Mouse (Mus musculus) midbrain, embryonic 10.5 days (tissue): ENCODE measurements around the gene Tubgcp6. TPM values are rescaled to one million over a fixed set of nuclear protein-coding genes. Genes with fewer than 3 reads are reported as not detected.

ENCODE experiments used
- DNase-seq: peaks from one replicate; pipeline ENCODE4 v3.0.0-alpha.2; 2017; ENCODE audit warnings: low spot score
- H3K27ac ChIP-seq: fragments of 300-500 bp; sonication (generic); replicated peaks from 2 replicates; pipeline ENCODE4 v1.5.1; 2016; ENCODE audit warnings: mild to moderate bottlenecking
- H3K27me3 ChIP-seq: fragments of 300-500 bp; sonication (generic); 2 replicates; pipeline ENCODE4 v1.6.1; 2016; ENCODE audit warnings: low read depth, mild to moderate bottlenecking; ENCODE audit not compliant: poor library complexity, severe bottlenecking
- H3K36me3 ChIP-seq: fragments of 300-500 bp; sonication (generic); 2 replicates; pipeline ENCODE4 v1.6.1; 2016; ENCODE audit warnings: mild to moderate bottlenecking, moderate library complexity
- H3K4me1 ChIP-seq: fragments of 300-500 bp; sonication (generic); 2 replicates; pipeline ENCODE4 v1.6.1; 2016
- H3K4me3 ChIP-seq: fragments of 300-500 bp; sonication (generic); 2 replicates; pipeline ENCODE4 v1.5.1; 2016; ENCODE audit warnings: mild to moderate bottlenecking, moderate library complexity
- H3K9me3 ChIP-seq: fragments of 300-500 bp; sonication (generic); replicated peaks from 2 replicates; pipeline ENCODE4 v1.6.1; 2016; ENCODE audit warnings: mild to moderate bottlenecking
- WGBS: fragments of 180-500 bp; shearing (Covaris S2); methylation state at CpG from one replicate; pipeline ENCODE4 v1.1.7; 2016; 5-methylcytosine and 5-hydroxymethylcytosine counted together
- polyA plus RNA-seq: library from polyadenylated mRNA; unstranded; fragments of >200 nt; fragmentation: Nextera tagmentation; extraction: Ambion mirVana; gene quantifications from 2 replicates; pipeline ENCODE4 v1.2.1, GENCODE M21; 2016

Tubgcp6 gene
- polyA plus RNA-seq, 1 experiment from 2014 or later: 24.7 TPM

DNA sequence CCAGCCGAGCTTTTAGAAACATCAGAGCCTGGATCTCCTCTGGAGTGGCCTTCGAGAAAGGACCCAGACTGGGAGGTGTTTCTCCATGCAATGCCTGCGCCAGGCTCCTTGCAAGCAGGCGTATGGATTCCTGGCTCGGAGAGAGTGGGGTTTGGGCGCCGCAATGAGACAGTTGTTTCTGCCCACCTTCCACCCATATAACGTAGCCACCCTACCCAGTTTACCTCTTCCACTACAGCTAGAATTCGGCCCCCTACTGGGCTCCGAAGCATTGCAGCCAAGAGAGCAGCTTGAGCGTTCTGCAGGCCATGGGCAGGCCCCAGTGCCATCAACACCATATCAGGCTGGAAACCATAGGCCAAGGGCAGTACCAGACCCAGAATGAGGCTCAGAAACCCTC lies 683 bp upstream of the Tubgcp6 start:
- H3K27me3 ChIP-seq: no peaks in the 10 kb centered on the region
- 38% methylated on average over 11 of the region's 11 CpGs for WGBS
- peaks cover 59% of the 10 kb centered on the region for H3K4me1 ChIP-seq

DNA sequence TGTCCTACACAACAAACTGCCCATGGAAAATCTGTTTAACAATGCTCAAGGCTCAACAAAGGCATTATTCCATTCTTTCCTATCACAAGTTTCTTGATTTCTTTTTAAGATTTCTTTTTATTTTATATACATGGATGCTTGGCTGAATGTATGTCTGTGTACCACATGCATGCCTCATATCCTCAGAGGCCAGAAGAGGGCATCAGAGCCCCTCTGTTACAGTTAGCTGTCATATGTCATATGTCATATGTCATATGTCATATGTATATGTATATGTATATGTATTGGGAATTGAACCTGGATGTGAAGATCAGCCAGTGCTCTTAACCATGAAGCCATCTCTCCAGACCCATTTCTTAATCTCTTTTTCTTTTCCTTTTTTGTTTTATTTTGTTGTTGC lies 4.9 kb downstream of the Tubgcp6 start:
- Histone ChIP-seq H3K9me3 (no peaks in the 10 kb centered on the region), H3K4me1 (peaks cover 33% of the 10 kb centered on the region), H3K4me3 (no peak overlapping the region), H3K27ac (no peak overlapping the region), H3K27me3 (no peaks in the 10 kb centered on the region), H3K36me3 (peaks cover 79% of the 10 kb centered on the region)
- DNase-seq: no peak

More for the DNA sequence above, 683 bp upstream of the Tubgcp6 start:
- peak; percentile 35 for DNase-seq
- Histone ChIP-seq H3K9me3 (no peaks in the 10 kb centered on the region), H3K4me3 (peak overlapping the region; percentile 94), H3K27ac (peak overlapping the region; percentile 87), H3K36me3 (peaks cover 40% of the 10 kb centered on the region)

DNA sequence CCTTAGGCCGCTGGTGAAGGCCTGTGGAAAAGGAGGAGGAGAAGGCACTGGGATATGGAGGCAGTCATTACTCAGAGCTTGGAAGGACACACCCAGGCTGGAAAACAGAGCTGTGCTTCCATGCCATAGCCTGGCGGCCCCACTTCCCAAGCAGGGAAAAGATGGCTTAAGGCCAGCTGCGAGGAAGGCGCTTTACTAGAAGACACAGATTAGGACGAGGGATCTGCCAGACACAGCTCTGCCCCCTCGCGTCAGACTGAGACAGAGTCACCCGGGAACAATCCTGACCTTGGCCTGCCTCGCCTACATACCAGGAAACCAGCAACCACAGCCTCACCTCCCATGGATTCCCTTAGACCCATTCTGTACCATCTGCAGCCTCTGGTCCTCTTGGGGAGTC lies 12.8 kb downstream of the Tubgcp6 start:
- no peak overlapping the region for H3K27ac ChIP-seq
- H3K36me3 ChIP-seq: peaks cover 99% of the 10 kb centered on the region
- no peak overlapping the region for H3K4me3 ChIP-seq
- DNase-seq: no peak
- 89% methylated on average over 9 of the region's 9 CpGs for WGBS
- H3K27me3 ChIP-seq: no peaks in the 10 kb centered on the region
- no peaks in the 10 kb centered on the region for H3K4me1 ChIP-seq
- no peaks in the 10 kb centered on the region for H3K9me3 ChIP-seq

DNA sequence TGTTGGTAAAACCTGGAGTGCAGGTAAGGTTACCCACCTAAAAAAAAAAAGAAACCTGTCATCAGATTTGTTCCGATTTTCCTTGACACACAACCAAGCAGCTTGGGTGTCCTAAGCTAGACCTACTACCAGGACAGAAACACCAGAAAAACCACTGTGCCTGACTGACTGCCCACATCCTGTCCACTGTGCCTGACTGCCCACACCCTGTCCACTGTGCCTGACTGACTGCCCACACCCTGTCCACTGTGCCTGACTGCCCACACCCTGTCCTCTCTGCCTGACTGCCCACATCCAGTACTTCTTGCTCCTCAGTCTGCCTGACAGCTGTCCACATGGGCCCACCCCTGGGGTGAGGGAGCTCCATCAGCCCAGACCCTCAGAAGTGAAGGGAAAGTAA lies 15.9 kb downstream of the Tubgcp6 start:
- 93% methylated on average over 1 of the region's 1 CpGs for WGBS
- H3K9me3 ChIP-seq: no peaks in the 10 kb centered on the region
- no peak overlapping the region for H3K27ac ChIP-seq
- no peaks in the 10 kb centered on the region for H3K27me3 ChIP-seq
- H3K36me3 ChIP-seq: peaks cover 100% of the 10 kb centered on the region
- DNase-seq: no peak
- H3K4me1 ChIP-seq: peaks cover 9% of the 10 kb centered on the region
- no peak overlapping the region for H3K4me3 ChIP-seq

DNA sequence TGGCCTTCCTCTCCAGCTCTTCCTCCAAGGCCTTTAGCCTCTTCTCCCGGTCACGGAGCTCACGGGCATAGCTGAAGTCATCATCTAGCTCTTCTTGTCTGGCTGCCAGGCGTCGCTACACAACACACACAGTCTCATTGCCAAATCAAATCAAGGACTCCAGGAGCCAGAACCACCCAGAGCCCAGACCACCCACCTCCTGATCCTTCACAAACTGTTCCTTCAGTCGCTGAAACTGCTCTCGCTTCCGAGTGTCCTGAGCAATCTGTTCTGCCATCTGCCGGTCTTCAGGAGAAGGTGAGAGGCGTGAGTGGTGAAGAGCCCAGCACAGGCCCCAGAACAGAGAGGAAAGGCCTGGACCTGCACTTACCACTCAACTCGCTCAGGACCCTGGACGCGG lies 16.8 kb downstream of the Tubgcp6 start:
- DNase-seq: no peak
- H3K9me3 ChIP-seq: no peaks in the 10 kb centered on the region

DNA sequence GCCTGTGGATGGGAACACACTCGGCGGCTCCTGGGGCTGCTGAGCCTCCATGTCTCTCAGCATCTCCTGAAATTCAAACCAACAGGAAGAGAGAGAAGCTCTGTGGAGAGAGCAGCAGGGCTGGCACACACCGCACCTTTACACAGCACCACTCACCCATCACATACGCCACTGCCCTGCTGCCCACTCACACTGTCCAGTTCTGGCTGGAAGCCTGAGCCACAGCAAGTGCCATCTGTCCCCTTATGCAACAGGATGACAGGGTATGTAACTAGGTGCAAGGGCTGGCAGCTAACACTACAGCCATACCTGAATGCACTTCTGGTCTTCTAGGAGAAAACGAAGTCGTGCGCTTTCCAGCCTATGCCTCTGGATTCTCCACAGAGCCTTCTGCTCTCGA lies 18.5 kb downstream of the Tubgcp6 start:
- no peaks in the 10 kb centered on the region for H3K9me3 ChIP-seq
- H3K27ac ChIP-seq: no peak overlapping the region
- WGBS: 97% methylated on average over 8 of the region's 8 CpGs
- H3K4me1 ChIP-seq: peaks cover 11% of the 10 kb centered on the region
- no peaks in the 10 kb centered on the region for H3K27me3 ChIP-seq
- no peak for DNase-seq
- H3K4me3 ChIP-seq: no peak overlapping the region
- peaks cover 100% of the 10 kb centered on the region for H3K36me3 ChIP-seq

More for the DNA sequence above, 16.8 kb downstream of the Tubgcp6 start:
- Histone ChIP-seq H3K4me3 (no peak overlapping the region), H3K4me1 (peaks cover 11% of the 10 kb centered on the region), H3K27ac (no peak overlapping the region), H3K27me3 (no peaks in the 10 kb centered on the region), H3K36me3 (peaks cover 100% of the 10 kb centered on the region)
- WGBS: 91% methylated on average over 13 of the region's 13 CpGs

DNA sequence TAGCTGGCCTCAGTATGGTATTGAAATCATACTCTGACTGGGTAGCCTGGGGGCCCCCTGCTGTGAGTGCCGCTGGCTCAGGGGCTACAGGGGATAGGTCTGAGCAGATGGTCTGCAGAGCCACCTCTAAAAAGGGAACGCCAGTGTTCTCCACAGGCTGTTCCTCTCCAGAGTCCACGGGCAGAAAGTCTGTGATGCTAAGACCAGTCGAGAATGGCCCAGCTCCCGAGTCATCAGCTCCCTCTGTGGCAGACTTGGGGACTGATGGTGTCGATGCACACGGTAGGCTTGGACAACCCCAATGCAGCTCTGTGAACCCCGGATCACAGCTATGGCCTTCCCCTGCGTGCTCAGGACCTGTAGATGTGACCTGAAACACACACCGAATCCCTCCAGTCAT lies 19.0 kb downstream of the Tubgcp6 start:
- DNase-seq: no peak
- H3K9me3 ChIP-seq: no peaks in the 10 kb centered on the region
- H3K27ac ChIP-seq: no peak overlapping the region
- H3K36me3 ChIP-seq: peaks cover 100% of the 10 kb centered on the region
- H3K4me3 ChIP-seq: no peak overlapping the region
- H3K4me1 ChIP-seq: peaks cover 11% of the 10 kb centered on the region
- no peaks in the 10 kb centered on the region for H3K27me3 ChIP-seq
- 91% methylated on average over 10 of the region's 10 CpGs for WGBS

DNA sequence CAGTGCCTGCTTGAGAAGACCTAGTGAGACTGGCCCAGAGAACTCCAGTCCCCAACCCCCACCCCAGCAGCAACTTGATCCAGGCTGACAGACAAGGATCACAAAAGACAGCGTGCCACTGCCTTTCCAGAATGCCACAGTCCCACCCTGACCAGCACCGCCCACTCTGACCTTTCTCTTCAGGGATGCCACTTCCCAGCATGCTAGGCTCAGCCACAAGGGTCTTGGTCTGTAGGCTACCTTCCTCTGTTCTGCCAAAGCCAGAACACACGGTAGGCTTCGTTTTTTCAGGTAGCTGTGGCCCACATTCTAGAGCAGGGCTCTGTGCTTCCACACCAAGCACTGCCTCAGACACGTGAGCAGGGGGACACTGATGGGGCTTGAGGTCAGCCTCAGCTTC lies 20.3 kb downstream of the Tubgcp6 start:
- Histone ChIP-seq H3K9me3 (no peaks in the 10 kb centered on the region), H3K36me3 (peaks cover 100% of the 10 kb centered on the region), H3K4me1 (peaks cover 11% of the 10 kb centered on the region), H3K27ac (0 out of 2 replicates have a peak overlapping the region, but pooled peaks have one; percentile 28), H3K4me3 (no peak overlapping the region), H3K27me3 (no peaks in the 10 kb centered on the region)
- DNase-seq: peak; percentile 27
- WGBS: 60% methylated on average over 5 of the region's 5 CpGs

DNA sequence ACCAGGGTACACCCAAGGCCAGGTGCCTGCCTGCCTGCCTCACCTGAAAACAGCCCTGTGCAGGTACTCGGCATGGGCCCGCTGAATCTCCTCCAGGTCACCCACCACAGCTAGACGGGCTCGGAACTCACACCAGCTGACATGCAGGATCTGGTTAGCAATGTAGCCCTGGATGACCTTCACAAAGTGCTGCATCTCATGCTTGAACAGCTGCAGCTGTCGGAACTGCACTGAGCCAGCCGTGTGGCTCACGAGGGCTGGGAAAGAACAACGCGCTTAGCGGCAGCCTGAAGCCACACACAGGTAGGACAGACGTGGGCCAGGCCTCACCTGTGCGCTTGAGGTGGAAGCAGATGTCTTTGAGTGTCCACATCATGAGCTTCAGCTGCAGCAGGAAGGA lies 22.1 kb downstream of the Tubgcp6 start:
- peaks cover 100% of the 10 kb centered on the region for H3K36me3 ChIP-seq
- no peaks in the 10 kb centered on the region for H3K9me3 ChIP-seq
- no peaks in the 10 kb centered on the region for H3K27me3 ChIP-seq
- no peak for DNase-seq
- WGBS: 96% methylated on average over 12 of the region's 12 CpGs
- H3K4me3 ChIP-seq: peak overlapping the region; percentile 9; the same call in 1 of the 2 replicates
- no peak overlapping the region for H3K27ac ChIP-seq
- peaks cover 11% of the 10 kb centered on the region for H3K4me1 ChIP-seq

DNA sequence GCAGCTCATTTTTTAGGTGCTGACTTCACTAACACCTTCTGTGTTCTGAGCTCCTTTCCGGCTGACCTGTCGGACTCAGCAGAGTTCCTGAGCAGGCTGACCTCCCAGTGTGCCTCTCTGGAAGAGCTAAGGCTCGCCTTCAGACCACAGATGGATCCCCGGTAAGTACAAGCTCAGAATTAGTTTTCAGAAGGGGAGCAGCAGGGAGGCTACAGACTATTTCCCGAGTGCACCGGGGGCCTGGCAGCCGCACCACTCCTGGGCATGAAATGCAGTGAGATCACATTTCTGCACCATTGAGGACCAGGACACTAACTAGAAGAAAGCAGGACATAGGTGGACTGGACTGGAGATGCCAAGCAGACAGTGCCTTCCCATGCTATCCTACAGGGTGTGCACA lies 24.3 kb downstream of the Tubgcp6 start:
- H3K36me3 ChIP-seq: peaks cover 100% of the 10 kb centered on the region
- H3K4me1 ChIP-seq: peaks cover 11% of the 10 kb centered on the region
- H3K27ac ChIP-seq: no peak overlapping the region
- H3K4me3 ChIP-seq: no peak overlapping the region
- no peaks in the 10 kb centered on the region for H3K9me3 ChIP-seq
- 91% methylated on average over 7 of the region's 7 CpGs for WGBS
- no peak for DNase-seq
- no peaks in the 10 kb centered on the region for H3K27me3 ChIP-seq

DNA sequence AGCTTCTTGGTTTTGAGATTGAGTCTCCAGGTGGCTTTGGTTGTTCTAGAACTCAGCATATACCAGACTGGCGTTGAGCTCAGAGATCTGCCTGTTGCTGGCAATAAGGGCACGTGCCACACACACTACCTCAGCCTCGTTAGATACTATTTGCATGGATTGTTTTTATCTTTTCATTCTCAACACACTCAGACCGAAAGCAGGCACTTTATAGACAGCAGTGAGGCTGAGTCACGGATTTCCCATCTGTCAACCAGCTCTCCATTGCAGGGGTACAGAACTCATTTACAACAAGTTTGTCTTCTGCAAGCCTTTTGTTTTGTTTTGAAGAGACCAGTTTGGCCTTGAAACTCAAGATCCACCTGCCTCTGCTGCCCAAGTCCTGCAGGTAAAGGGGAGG lies 25.5 kb downstream of the Tubgcp6 start:
- WGBS: 93% methylated on average over 5 of the region's 5 CpGs
- Histone ChIP-seq H3K4me1 (peaks cover 6% of the 10 kb centered on the region), H3K36me3 (peaks cover 100% of the 10 kb centered on the region), H3K4me3 (no peak overlapping the region), H3K27me3 (no peaks in the 10 kb centered on the region), H3K27ac (no peak overlapping the region), H3K9me3 (no peaks in the 10 kb centered on the region)
- DNase-seq: no peak

DNA sequence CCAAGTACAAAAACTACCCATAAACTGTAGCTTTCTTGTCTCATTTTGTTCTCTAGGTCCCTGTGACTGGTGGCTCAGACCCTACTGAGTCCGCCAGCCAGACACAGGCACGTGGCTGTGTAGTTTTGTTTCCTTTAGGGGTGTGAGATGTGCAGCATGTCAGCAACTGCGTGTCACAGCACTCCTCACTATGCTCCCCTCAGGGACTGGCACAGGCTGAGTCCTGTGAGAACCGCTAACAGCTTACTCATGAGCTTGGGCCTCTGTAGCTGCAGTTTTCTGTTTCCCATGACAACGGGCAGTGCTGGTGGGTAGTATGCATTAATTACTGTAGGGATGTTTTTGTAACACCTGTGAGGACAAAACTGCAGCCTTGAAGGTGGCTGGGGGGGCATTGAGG lies 30.7 kb downstream of the Tubgcp6 start:
- Histone ChIP-seq H3K9me3 (no peaks in the 10 kb centered on the region), H3K4me3 (no peak overlapping the region), H3K4me1 (peaks cover 24% of the 10 kb centered on the region), H3K27ac (no peak overlapping the region), H3K27me3 (no peaks in the 10 kb centered on the region), H3K36me3 (peaks cover 54% of the 10 kb centered on the region)
- DNase-seq: no peak
- 80% methylated on average over 5 of the region's 5 CpGs for WGBS

DNA sequence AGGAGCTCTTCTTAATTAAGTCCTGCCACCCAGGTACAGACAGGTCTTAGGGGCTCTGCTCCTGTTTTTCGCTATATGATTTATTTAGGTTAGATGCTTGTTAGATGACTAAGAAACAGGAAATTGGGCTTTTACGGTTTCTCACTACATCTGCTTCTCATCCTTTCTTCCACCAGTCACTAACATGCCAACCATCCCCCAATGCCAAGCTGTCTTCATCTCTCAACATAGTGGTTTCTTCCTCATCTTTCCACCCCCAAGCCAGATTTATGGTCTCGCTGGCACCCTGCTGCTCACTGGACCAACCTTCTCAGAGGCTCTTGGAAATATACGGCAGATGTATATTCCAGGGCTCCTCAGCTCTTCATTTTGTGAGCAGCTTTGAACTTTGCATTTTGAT lies 32.2 kb downstream of the Tubgcp6 start:
- no peak for DNase-seq
- H3K4me3 ChIP-seq: peak overlapping the region; percentile 76; the same call in 1 of the 2 replicates
- 95% methylated on average over 4 of the region's 4 CpGs for WGBS
- no peak overlapping the region for H3K27ac ChIP-seq
- H3K9me3 ChIP-seq: no peaks in the 10 kb centered on the region
- no peaks in the 10 kb centered on the region for H3K27me3 ChIP-seq
- H3K36me3 ChIP-seq: peaks cover 51% of the 10 kb centered on the region
- peaks cover 24% of the 10 kb centered on the region for H3K4me1 ChIP-seq
